Mouse (Mus musculus) erythroblast, adult 5-6 weeks (primary cell): ENCODE results near the gene Trio. TPM values are rescaled to one million over a fixed set of nuclear protein-coding genes. Genes with fewer than 3 reads are reported as not detected.

Experiments used
- ATAC-seq: replicated peaks from 2 replicates; pipeline ENCODE4 v1.8.0; 2016; ENCODE audit warnings: moderate number of reproducible peaks, mild to moderate bottlenecking, moderate TSS enrichment, inconsistent platforms; ENCODE audit not compliant: poor library complexity, low FRiP score, severe bottlenecking
- total RNA-seq, 2 experiments: library from RNA; stranded (forward) in 1 of 2; stranded (reverse) in 1 of 2; fragments of 150-400 nt in 1 of 2; fragments of 200-764, 138-1000 nt in 1 of 2; gene quantifications; 2 replicates each; pipeline versions ENCODE4 v1.2.3 to v1.2.4; 2015 to 2017; ENCODE audit warnings: low replicate concordance in 2 of 2

The Trio gene
- total RNA-seq, 2 experiments from 2014 or later, result 6.2 to 18.1 TPM

- ATAC-seq, result no peak
Observed at GRCm38 (mm10) chr15:27995421-27995820, 30.2 kb downstream of the Trio start.

GRCm38 (mm10) chr15:27994870-27995269, 30.8 kb downstream of the Trio start:
- ATAC-seq, result no peak

- no peak for ATAC-seq
Observed at GRCm38 (mm10) chr15:27993528-27993927, 32.1 kb downstream of the Trio start.

GRCm38 (mm10) chr15:27992596-27992995, 33.1 kb downstream of the Trio start:
- no peak for ATAC-seq

GRCm38 (mm10) chr15:27991892-27992593, 33.6 kb downstream of the Trio start:
- no peak for ATAC-seq

GRCm38 (mm10) chr15:27991066-27991701, 34.5 kb downstream of the Trio start:
- no peak for ATAC-seq

GRCm38 (mm10) chr15:27987979-27988378, 37.7 kb downstream of the Trio start:
- ATAC-seq, result no peak

GRCm38 (mm10) chr15:27984881-27985280, 40.8 kb downstream of the Trio start:
- no peak for ATAC-seq

GRCm38 (mm10) chr15:27981764-27982500, 43.7 kb downstream of the Trio start:
- ATAC-seq, result no peak

GRCm38 (mm10) chr15:27981258-27981657, 44.4 kb downstream of the Trio start:
- no peak for ATAC-seq

- no peak for ATAC-seq
Observed at GRCm38 (mm10) chr15:27980436-27980835, 45.2 kb downstream of the Trio start.

- ATAC-seq, result no peak
Observed at GRCm38 (mm10) chr15:27976950-27977349, 48.7 kb downstream of the Trio start.

GRCm38 (mm10) chr15:27976366-27976765, 49.3 kb downstream of the Trio start:
- no peak for ATAC-seq

- ATAC-seq, result no peak
Observed at GRCm38 (mm10) chr15:27974637-27975036, 51.0 kb downstream of the Trio start.

GRCm38 (mm10) chr15:27968183-27968582, 57.5 kb downstream of the Trio start:
- ATAC-seq, result no peak

GRCm38 (mm10) chr15:27967128-27967876, 58.3 kb downstream of the Trio start:
- no peak for ATAC-seq

GRCm38 (mm10) chr15:27964877-27965276, 60.8 kb downstream of the Trio start:
- no peak for ATAC-seq

- ATAC-seq, result no peak
Observed at GRCm38 (mm10) chr15:27963506-27963905, 62.1 kb downstream of the Trio start.

GRCm38 (mm10) chr15:27960642-27961041, 65.0 kb downstream of the Trio start:
- no peak for ATAC-seq

- no peak for ATAC-seq
Observed at GRCm38 (mm10) chr15:27957867-27958266, 67.8 kb downstream of the Trio start.
